Mouse (Mus musculus) cerebellum, postnatal 36 days (tissue): ENCODE data around the gene Kctd10.

Experiments
- DNase-seq, 2 experiments: peaks; one replicate each; pipeline ENCODE4 v3.0.0; 2021 to 2022; ENCODE audit warnings: mixed read lengths in 2 of 2

Gene Kctd10

DNA sequence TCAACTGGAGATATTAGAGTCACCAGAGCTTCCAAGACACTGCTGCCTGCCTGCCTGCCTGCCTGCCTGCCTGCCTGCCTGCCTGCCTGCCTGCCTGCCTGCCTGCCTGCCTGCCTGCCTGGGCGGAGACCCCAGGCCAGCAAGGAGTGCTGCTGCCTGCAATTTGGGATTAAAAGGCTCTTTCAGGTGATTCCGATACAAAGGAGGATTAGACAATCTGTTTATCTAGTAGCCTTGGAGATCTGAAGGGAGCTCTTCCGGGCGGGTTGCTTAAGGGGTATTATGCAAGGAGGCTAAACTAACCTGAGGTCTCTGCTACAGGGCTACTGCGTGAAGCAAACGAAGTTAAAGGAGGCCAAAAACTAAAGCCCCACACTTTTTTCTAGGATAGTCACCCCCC lies 1.4 kb downstream of the Kctd10 start:
- DNase-seq, result no peak

DNA sequence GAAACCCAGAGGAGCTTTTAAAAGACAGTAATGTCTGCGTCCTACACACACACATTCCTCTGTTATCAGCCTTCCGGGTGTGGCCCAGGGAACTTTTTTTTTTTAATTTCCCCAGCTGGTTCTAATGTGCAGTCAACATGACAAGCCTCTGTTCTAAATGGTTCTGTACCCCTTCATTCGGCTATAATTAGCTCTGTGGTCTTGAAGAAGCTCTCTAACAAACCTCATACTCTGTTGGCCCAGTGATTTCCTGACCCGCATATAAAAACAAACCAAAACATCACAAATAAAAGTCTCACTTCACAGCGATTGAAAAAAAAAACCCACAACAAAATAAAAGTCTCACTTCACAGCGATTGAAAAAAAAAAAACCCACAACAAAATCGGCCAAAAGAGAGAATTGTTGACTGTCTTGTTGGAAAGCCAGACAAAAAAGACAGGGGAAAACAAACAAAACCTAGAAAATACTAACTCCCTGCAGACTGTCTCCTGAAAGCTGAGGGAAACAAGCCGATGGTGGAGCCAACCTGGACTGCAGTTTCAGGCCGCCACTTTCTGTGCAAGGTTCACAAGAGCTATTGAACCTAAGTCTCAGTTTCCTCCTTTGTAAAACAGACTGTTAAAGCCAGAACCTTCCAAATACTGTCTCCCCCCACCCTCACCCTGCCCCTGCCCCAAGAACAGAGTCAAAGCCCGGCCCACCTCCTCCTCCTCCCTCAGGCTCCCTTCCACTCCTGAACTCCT lies 2.0 kb downstream of the Kctd10 start:
- DNase-seq, result no peak

DNA sequence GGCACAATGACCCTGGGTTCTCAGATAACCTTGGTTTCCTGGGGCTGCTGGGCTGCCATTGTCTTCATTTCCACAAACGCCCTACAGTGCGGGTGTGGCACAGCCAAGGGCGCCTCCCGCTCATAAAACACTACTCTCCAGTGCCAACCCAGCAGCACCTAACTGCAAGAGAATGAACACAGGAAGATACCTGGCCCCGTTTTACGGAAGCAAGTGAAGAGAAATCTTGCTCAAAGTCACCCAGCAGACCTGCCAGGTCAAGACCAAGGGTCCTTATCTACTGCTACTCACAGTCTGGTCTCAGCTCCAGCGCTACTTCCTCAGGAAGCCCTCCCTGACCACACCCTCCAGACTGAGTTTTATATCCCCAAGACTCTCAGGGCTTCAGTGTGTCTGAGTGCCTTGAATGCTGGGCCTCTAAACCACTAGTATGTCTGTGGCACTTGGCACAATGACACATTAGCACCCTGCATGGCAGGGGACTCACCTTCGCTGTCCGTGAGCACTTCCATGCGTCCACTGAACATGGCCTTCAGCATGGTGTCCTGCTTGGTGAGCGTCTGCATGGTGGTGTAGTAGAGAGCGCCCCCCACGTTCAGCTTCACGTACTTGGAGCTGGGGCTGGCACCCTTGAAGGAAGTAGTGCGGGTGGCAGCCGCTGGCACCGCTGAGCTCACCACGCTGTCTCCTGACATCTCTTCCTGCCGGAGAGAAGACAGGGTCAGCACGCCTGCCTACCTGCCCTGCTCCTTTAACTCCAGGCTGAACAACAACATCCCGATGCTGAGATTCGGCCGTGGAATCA lies 5.7 kb downstream of the Kctd10 start:
- no peak for DNase-seq

DNA sequence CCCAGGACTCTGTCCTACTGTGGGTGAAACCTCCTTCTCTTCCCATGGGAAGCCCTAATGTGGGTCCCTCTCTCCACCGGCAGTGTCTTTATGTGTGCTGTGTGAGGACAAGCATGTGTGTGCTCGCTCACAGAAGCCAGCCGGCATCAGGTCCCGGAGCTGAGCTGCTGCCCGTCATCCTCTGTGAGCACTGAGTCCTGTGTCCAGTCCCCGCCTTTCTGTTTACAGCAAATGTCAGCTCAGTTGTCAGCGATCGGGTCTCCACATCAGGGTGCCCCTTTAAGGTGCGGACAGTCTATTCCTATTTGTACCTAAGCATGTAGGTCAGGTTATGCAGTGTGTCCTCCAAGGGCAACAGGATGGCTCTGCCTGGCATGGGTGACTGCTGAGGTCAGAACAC lies 6.7 kb downstream of the Kctd10 start:
- DNase-seq, result no peak

DNA sequence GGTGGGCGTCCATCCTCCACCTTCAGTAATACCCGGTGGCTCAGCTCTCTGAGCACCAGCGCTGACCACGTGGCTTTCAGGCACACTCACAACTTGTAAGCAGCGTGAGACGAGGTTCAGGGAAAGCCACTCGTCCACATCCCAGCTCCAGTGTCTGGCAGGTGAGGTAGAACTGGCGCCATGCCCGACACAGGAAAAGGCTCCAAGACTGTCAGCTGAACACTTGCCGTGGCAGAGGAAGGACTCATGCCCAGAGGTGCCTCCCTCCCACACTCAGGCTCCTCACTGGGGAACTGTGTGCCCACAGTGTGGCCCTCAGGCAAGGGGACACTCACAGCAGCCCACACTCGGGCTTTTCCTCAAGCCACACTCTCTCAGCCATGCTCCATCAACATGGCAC lies 7.1 kb downstream of the Kctd10 start:
- DNase-seq, result peak; percentile 31 to 51

DNA sequence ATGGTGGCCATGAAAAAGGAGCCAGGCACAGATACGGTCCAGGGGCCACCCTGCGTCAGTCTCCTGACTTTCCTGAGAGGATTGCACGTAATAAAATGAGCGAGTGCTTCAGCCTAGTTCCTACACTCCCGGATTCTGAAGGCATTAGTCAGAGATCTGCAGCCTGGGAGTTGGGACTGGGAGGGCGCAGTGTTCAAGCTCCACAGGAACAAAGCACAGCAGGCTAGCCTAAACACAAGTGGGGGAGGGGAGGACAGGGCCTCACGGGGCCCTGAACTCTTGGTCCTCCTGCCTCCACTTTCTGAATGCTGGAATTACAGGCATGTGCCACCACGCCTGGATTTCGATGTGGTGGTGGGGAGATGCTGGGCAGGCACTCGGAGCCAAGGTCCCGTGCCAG lies 7.7 kb downstream of the Kctd10 start:
- no peak for DNase-seq

DNA sequence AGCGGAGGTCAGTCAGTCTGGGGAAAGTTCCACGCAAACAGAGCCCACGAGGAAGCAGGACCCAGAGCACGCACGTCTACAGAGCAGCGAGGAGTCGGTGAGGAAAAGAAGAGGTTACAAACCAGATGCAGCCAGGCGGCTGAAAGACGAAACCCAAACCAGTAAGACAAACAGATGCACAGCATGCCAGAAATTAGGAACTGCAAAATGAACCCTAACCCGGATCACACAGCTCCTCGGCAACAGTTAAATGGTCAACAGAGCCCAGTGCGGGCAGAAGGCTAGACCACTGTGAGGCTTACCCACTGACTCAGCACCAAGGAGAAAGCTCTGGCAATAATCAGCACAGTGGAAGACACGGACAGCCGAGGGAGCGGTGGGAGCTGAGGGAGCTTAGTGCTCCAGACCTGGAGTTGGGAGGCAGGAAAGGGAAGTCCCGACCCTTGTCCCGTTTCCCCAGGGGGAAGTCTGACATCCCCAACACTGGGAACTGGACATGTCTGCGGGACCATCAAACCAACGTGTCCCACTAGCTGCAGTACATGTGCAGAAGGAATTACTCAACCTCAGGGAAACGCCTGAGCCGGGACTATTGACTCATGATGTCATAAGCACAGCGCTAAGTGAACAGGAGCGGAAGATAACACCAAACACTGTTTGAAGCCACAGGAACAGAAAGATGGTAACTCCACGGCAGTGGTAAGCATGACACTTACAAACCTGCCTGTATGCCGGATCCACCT lies 8.4 kb downstream of the Kctd10 start:
- no peak for DNase-seq

DNA sequence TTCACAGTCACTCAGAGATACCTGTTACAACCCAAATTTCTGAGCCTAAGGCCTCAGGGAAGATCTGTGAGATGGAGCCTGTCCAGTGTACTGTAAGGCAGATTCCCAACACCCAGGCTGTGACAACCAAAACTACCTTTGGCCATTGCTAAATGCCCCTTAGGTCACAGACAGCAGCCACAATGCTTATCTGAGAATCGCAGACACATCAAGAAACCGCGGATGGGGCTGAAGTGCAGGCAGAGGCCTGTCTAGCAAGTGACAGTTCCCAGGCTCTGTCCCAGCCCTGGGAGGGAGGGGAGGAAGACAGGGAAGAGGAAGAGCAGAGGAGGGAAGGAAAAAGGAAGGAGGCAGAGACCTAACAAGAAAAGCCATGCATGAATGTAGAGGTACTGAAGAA lies 9.0 kb downstream of the Kctd10 start:
- DNase-seq, result no peak

DNA sequence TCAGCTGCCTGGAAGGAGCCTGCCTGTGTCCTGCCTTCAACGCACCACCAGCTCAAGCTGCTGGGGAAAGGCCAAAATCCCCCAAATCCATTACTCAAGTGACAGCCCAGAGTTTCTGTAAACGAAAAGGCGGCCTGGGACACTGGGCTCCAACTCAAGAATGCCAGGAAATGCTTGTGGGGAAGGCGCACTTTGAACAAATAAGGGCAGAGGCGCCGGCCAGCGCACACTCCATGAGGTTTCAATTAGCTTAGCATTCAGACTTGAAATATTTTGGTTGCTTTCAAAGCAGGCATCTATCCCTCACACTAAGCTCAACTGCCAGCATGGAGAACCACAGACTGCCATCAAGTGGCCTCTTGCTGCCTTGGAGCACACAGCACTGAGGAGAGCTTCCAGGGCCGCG lies 9.9 kb downstream of the Kctd10 start:
- DNase-seq, result no peak

DNA sequence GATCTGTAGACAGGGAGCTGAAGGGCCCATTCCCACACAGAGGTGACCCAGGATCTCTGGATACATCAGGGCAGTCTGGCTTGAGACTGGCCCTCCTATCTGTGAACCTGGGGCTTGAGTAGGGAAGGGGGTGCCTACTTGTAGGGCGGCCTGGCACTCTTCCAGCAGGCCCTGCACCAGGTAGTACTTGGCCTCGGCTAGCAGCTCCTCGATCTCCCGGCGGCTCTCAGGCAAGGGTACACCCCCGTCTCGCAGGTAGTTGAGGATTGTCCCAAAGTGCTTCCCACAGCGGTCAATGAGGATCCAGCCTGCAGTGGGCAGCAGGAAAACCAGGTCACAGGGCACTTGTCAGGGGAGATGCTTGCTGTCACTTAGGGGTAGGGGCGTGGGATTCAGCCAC lies 10.4 kb downstream of the Kctd10 start:
- no peak for DNase-seq

DNA sequence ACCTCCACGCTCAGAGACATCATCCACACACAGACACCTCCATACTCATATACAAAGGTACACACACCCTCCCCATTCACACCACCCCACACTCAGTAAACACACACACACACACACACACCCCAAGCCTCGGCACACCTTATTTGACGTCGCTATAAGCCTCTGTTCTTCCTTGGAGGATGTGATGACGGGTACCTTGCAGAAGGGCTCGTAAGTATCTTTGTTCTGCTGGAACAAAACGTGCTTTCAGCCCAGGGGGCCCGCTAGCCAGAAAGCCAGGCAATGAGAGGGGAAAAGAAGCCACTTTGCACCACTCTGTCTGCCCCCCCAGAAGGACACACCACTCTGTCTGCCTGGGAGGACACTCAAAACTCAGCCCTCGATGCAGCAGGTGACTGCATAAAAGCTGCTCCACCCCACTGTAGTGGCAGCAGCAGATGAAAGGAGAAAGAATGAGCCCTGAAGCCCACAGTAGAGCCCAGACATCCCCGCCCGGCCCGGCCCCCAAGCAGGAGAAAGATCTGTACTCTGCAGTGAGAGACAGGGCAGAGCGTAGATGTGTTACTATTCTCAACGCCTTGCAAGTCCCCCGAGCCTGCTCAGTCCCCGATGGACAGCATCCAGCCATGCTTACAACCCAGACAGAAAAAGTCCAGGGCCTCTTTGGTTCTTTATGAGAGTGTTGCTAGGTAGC lies 11.4 kb downstream of the Kctd10 start:
- DNase-seq, result no peak

DNA sequence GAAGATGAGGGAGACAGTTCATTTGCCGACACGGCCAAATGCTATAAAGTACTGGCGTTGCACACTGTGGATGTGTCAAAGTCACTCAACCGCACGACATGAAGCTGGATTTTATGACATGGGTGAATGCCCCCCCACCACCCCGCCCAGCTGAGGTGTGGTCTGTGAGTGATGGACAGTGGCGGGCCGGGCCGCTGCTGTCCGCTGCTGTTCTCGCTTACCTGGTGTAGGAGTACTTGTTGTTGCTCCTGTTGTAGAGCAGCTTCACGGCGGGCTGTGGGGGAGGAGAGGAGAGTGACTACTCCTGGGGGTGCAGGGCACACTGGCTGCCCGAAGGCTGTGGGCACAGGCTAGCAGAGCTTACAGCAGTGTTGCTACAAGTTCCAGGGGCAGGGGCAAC lies 12.2 kb downstream of the Kctd10 start:
- DNase-seq, result no peak

DNA sequence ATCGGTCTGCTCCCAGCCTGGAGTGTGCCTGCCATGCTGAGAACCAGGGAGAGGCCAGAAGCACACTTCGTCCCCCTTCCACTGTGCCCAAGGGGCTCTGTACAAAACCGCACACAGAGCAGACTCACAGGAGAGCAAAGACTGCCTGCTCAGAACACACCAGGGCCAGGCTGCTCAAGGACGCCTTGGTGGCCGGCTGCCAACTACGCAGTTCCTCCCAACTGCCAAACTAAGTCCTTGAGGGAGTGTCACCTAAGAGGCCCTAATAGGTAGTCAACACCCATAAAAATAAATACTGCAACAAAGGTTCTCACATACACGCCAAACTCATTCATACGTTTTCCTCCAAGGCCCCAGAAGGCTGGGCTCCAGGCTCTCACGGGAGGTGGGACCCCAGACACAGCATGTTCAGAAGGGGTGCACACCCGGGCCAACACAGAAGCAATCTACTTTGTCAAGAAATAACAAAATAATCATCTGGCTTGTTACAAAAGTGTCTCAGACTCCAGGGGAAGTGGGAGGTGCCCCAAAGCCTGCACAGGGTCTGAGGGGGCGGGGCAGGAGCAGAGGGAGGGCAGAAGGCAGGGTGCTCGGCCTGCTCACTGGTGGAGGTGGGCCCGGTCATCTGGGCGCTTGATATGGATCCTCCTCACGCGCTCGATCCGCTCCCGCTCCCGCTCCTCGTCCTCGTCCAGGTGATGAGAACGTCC lies 15.1 kb downstream of the Kctd10 start:
- no peak for DNase-seq

DNA sequence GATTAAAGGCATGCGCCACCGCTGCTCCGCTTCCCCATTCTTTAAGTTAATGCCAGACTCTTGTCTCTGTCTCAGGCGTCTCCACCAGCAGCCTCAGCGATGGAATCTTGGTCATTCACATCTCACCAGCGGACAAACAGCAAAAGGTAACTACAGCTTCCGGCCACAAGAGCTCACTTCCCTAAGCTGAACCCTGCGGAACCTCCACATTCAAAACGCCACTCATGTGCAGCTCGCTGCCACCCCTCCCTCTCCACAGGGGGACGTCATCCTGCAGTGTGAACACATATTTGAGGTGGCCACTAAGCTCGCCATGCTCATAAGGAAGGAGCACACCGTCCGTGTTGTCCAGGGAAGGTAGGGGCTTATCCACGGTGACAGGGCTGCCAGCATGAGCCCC lies 19.3 kb downstream of the Kctd10 start:
- DNase-seq, result no peak

DNA sequence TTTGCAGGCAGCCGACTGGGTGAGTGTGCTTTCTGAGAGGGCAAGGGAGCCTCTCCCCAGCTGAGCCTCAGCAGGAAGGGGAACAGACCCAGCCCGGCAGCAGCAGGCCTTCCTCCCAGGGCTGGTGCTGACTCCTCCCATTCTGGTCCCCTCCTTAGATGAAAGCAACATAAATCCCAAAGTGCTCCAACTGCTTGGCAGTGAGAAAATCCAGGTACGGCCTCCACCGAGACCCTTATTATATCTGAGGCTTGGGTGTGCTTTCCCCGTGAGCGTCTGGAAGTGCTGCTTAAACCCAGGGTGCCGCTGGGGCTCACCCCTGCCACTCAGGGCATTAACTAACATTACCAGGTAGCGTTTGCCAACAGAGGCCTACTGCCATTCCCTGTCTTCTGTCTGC lies 20.7 kb downstream of the Kctd10 start:
- DNase-seq, result no peak

DNA sequence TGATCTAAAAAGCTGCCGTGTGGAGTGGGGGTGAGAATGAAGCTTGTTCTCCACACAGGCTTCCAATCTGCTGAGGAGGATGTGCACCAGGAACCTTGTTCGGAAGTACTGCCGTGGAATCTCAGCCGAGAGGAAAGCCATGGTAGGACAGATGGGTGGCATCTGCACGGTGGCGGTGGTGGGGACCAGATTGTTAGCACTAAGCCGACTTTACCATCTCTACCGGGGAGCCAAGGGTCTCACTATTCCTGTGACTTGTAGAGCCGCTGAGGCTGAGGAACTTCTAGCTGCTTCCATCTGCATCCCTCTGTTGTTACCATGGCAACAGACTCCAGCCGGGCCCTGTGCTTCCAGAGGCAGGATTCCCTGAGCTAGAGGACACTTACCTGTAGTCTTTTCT lies 21.5 kb downstream of the Kctd10 start:
- DNase-seq, result no peak

DNA sequence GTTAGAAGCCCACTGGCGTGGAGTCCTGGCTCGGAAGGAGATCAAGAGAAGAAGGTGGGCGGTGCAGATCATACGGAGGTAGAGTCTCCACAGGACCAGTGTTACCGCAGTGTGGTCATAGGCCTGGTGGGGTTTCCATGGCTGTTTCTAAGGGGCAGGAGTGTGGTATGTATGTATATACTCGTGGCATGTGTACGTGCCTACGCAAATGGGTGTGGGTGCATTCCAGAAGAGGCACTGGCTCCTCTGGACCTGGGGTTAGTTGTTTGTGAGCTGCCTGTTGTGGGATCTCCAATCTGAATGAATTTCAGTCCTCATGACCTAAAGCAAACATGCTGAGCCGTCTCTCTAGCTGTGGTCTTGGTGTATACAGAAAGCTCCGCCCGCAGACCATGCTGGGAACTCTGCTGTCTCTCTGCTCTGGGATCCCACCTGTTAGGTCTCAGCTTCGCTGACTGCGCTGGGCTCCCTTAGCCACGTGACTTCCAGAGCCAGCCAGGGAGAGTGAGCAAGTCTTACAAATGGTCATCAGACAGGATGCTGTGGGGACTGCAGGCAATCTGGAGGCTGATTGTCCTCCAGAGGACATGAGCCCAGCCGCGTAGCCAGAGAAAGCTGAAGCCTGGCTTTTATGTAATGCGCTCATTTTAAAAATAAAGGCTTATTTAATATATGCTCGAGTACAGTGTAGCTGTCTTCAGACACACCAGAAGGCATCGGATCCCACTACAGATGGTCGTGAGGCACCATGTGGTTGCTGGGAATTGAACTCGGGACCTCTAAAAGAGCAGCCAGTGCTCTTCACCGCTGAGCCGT lies 23.2 kb downstream of the Kctd10 start:
- no peak for DNase-seq

DNA sequence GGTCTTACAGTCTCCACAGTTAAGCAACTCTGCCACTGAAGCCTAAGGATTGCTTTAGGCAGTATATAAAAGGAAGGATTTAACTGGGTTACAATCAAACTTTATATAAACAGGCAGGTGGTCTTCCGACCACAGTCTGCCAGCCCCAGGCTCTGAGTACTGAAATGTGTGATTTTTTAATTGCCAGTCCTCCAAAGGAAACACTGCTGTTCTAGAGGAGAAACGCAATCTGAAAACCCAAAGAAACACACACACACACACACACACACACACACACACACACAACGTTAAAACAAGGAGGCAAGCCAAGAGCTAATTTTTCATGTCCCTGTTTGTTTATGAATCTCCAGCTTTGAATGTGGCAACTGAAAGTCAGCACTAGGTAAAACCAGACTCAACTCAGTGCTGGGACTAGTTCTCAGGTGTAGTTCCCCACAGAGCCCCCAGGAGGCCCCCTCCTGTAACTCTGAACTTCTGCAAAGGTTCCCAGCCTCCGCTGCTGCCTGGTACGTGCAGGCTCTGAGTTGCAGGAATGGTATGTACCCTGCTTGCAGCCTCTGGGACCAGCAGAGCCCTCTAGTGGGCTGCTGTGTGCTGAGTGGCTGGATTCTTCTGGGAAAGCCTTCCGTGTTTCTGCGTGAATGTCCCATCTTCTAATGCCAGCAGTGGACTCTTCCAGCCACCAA lies 23.9 kb downstream of the Kctd10 start:
- DNase-seq, result peak; percentile 25 to 29

DNA sequence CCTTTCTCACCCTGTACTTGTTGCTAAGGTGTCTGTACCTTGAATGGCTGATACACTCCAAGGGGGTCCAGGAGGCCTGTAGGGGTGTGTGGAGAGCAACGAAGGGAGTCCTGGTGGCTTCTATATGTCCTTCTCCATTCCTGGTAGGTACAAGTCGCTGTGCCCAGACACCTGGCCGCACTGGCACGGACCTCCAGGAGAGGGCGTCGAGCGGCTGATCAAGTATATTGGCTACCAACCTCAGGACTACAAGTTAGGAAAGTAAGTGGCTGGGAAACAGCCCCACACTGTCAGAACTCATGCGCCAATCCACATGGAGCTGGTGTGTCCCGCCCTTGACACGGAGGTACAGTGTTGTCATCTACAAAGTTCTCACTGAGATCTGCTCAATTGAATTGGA lies 28.8 kb downstream of the Kctd10 start:
- no peak for DNase-seq

DNA sequence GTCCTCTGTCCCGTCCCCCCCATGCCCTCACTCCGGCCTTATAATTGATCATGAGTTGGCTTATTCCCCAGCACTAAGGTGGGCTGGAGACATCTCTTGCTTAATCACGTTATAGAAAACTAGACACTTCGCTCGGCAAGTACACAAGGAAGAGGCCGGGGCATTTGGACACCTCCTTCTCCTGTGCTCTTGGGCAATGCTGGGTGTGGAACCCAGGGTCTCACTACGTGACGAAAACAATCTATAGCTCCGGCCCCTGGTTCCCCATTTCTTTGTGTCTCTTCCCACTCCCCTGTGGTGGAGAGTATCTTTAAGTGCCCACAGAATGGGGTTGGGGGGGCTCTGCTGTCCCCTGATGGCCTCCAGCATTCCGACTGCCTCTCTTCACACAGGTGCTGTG lies 33.3 kb downstream of the Kctd10 start:
- no peak for DNase-seq

DNA sequence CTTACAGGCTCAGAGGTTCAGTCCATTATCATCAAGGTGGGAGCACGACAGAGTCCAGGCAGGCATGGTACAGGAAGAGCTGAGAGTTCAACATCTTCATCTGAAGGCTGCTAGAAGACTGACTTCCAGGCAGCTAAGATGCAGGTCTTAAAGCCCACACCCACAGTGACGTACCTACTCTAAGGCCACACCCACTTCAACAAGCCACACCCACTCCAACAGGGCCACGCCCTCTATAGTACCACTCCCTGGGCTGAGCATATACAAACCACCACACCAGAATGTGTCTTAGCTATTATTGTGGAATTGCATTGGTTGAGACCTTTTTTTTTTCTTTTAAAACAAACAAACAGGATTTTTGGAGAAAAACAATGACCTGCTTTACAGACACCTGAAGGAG lies 34.8 kb downstream of the Kctd10 start:
- no peak for DNase-seq
